In genomic region chr3:116507772-116508351, GRCm38 (mm10) we compare ENCODE assay signal across 8 mouse cellular contexts. TPM values are rescaled to one million over a fixed set of nuclear protein-coding genes. Genes with fewer than 3 reads are reported as not detected.
A peak's percentile ranks its signal among the peaks of the same experiment; 100 is the strongest.
DNase-seq lines count a peak whose midpoint lies in the region; ATAC-seq and TF ChIP-seq lines count a peak whose summit lies in the region.

Rtca (minus strand) TSS chr3:116508208.

- no peak within 1 kb of the TSS for H3K27ac ChIP-seq in bone marrow macrophage, adult 2 months (ENCODE audit: insufficient read depth, low read depth, low read length)
- H3K27ac ChIP-seq in embryonic fibroblast, embryonic 13.5 days (ENCODE audit: insufficient read depth, low read length), result no peak within 1 kb of the TSS
- H3K27ac ChIP-seq in heart, embryonic 10.5 days, result peak within 1 kb of the TSS; percentile 91
- peak within 1 kb of the TSS; percentile 32 for H3K27ac ChIP-seq in kidney, embryonic 15.5 days

- peak; percentile 53 for TF ChIP-seq CTCF in bone marrow macrophage, adult 2 months (IDR thresholded peaks at IDR 0.05; ENCODE audit: low read depth, low read length)
- peak; percentile 83 for TF ChIP-seq CTCF in embryonic fibroblast, embryonic 13.5 days (IDR thresholded peaks at IDR 0.05; ENCODE audit: borderline replicate concordance, insufficient read depth, low read length)

- TF ChIP-seq POLR2A in bone marrow macrophage, adult 2 months (IDR thresholded peaks at IDR 0.05; ENCODE audit: borderline replicate concordance, low read depth, low read length), result no peak
- peak; percentile 66 for TF ChIP-seq POLR2A in embryonic fibroblast, embryonic 13.5 days (IDR thresholded peaks at IDR 0.05; ENCODE audit: low read depth, low read length)

- H3K4me2 ChIP-seq in kidney, embryonic 15.5 days, result peak within 1 kb of the TSS; percentile 63

- peak; percentile 96 for ATAC-seq in kidney, embryonic 15.5 days (replicated peaks; ENCODE audit: low FRiP score)
- peak; percentile 86 for ATAC-seq in monocyte, adult 5-6 weeks (replicated peaks; ENCODE audit: insufficient number of reproducible peaks, low FRiP score, low TSS enrichment, poor library complexity, severe bottlenecking)

- H3K27me3 ChIP-seq in heart, embryonic 10.5 days (ENCODE audit: insufficient read depth, poor library complexity, severe bottlenecking), result no peaks in the 10 kb centered on the region
- H3K27me3 ChIP-seq in kidney, embryonic 15.5 days, result no peaks in the 10 kb centered on the region

- H3K9ac ChIP-seq in kidney, embryonic 15.5 days, result peak within 1 kb of the TSS; percentile 66

- DNase-seq in A20 (ENCODE audit: low read depth, low spot score) (peak; percentile 99), liver (peak; percentile 97)
- peak; percentile 99 for DNase-seq in heart, embryonic 10.5 days (ENCODE audit: low spot score)
- peak; percentile 96 to 99 for DNase-seq in spleen, postnatal 4 days (ENCODE audit: low spot score in 2 of 2)

- H3K4me1 ChIP-seq in bone marrow macrophage, adult 2 months (ENCODE audit: control insufficient read depth, insufficient read depth, low read length), result peaks cover 9% of the 10 kb centered on the region
- peaks cover 3% of the 10 kb centered on the region; the same call in 1 of the 2 replicates for H3K4me1 ChIP-seq in embryonic fibroblast, embryonic 13.5 days (ENCODE audit: control insufficient read depth, insufficient read depth, low read length)
- peaks cover 23% of the 10 kb centered on the region for H3K4me1 ChIP-seq in heart, embryonic 10.5 days
- peaks cover 17% of the 10 kb centered on the region for H3K4me1 ChIP-seq in kidney, embryonic 15.5 days

- peaks cover 34% of the 10 kb centered on the region for H3K36me3 ChIP-seq in heart, embryonic 10.5 days
- H3K36me3 ChIP-seq in kidney, embryonic 15.5 days, result peaks cover 35% of the 10 kb centered on the region

- WGBS in heart, embryonic 10.5 days, result under 1% methylated on average over 44 of the region's 44 CpGs
- WGBS in kidney, embryonic 15.5 days, result under 1% methylated on average over 37 of the region's 44 CpGs

- peak within 1 kb of the TSS; percentile 79 for H3K4me3 ChIP-seq in bone marrow macrophage, adult 2 months (ENCODE audit: insufficient read depth, low read length)
- peak within 1 kb of the TSS; percentile 99 for H3K4me3 ChIP-seq in embryonic fibroblast, embryonic 13.5 days (ENCODE audit: insufficient read depth, low read length)
- peak within 1 kb of the TSS; percentile 99 for H3K4me3 ChIP-seq in heart, embryonic 10.5 days
- H3K4me3 ChIP-seq in kidney, embryonic 15.5 days (replicated peaks), result peak within 1 kb of the TSS; percentile 72

- H3K9me3 ChIP-seq in heart, embryonic 10.5 days, result no peaks in the 10 kb centered on the region
- no peaks in the 10 kb centered on the region for H3K9me3 ChIP-seq in kidney, embryonic 15.5 days (replicated peaks)

RNA-seq across cellular contexts. Expression of gene Rtca, which starts in this region (rescaled TPM):
- polyA plus RNA-seq in bone marrow macrophage, adult 2 months (2012; ENCODE audit: insufficient read depth, insufficient read length, missing spikeins), result 22.8 and 26.3 TPM in 2 replicates
- 44.7 and 45.1 TPM in 2 replicates for polyA plus RNA-seq in embryonic fibroblast, embryonic 13.5 days (2011; ENCODE audit: insufficient read length, low read depth, missing spikeins)
- polyA plus RNA-seq in heart, embryonic 10.5 days (2016; fragmentation: Nextera tagmentation; extraction: Ambion mirVana), result 83.6 and 92.1 TPM in 2 replicates
- polyA plus RNA-seq in kidney, embryonic 15.5 days (2015; fragmentation: Nextera tagmentation; extraction: Ambion mirVana), result 76.1 and 80.7 TPM in 2 replicates
- total RNA-seq in monocyte, adult 5-6 weeks (2017), result 18.9 to 23.4 TPM (median 19.3 TPM) in 3 replicates

Comparison
In these comparisons a context has a peak if more than half of its experiments do, and no peak if none do; other contexts are left out.
1. H3K27ac ChIP-seq: peak in heart, embryonic 10.5 days (single experiment) and kidney, embryonic 15.5 days (single experiment); none in bone marrow macrophage, adult 2 months (single experiment) and embryonic fibroblast, embryonic 13.5 days (single experiment).
2. Peak in every context shown above with its lines, with median percentiles within 50 percentile points of each other: DNase-seq and H3K4me3 ChIP-seq.